Mouse (Mus musculus) cerebellum, adult 2 months (tissue): ENCODE data around the gene Il22.
"Not testable (repeated sequence)": the region's sequence is repeated elsewhere in the genome, so short reads cannot be mapped to it uniquely, and the experiment has no call there.

ENCODE experiments used
- CTCF ChIP-seq: fragments of 200-500 bp; IDR thresholded peaks from 2 replicates; pipeline ENCODE4 v1.5.1; 2011; ENCODE audit warnings: low read depth, mild to moderate bottlenecking, control low read depth, low read length, moderate library complexity, borderline replicate concordance; ENCODE audit not compliant: insufficient read depth
- POLR2A ChIP-seq: fragments of 200-500 bp; IDR thresholded peaks from 2 replicates; pipeline ENCODE4 v1.6.1; 2011; ENCODE audit warnings: low read length, control low read depth, borderline replicate concordance; ENCODE audit not compliant: insufficient read depth

- not testable (repeated sequence) for TF ChIP-seq POLR2A, CTCF
Observed at GRCm38 (mm10) chr10:118215719-118216393, 11.1 kb downstream of the Il22 start.
